Mouse (Mus musculus) E14TG2a.4 (cell line): ENCODE data around the gene Zfp334.

ENCODE experiments used
- H3K27me3 ChIP-seq: 2 replicates; pipeline ENCODE4 v1.6.1; 2014; ENCODE audit warnings: low read length, control low read depth; ENCODE audit not compliant: insufficient read depth
- H3K36me3 ChIP-seq: 2 replicates; pipeline ENCODE4 v1.6.1; 2014; ENCODE audit warnings: low read length, control low read depth; ENCODE audit not compliant: insufficient read depth
- H3K4me1 ChIP-seq: replicated peaks from 2 replicates; pipeline ENCODE4 v1.6.1; 2014; ENCODE audit warnings: low read depth, low read length, control low read depth
- H3K4me3 ChIP-seq: replicated peaks from 2 replicates; pipeline ENCODE4 v1.5.1; 2014; ENCODE audit warnings: mild to moderate bottlenecking, low read length
- H3K9me3 ChIP-seq: 2 replicates; pipeline ENCODE4 v1.6.1; 2014; ENCODE audit warnings: low read length, control low read depth
- CTCF ChIP-seq: conservative IDR thresholded peaks from 2 replicates; pipeline ENCODE4 v1.5.1; 2014; ENCODE audit warnings: low read length
- NANOG ChIP-seq: IDR thresholded peaks from 2 replicates; pipeline ENCODE4 v1.6.1; 2014; ENCODE audit warnings: borderline replicate concordance, low read length, mixed read lengths
- POU5F1 ChIP-seq: IDR thresholded peaks from 2 replicates; pipeline ENCODE4 v1.6.1; 2014; ENCODE audit warnings: low read length, borderline replicate concordance

Gene Zfp334

DNA sequence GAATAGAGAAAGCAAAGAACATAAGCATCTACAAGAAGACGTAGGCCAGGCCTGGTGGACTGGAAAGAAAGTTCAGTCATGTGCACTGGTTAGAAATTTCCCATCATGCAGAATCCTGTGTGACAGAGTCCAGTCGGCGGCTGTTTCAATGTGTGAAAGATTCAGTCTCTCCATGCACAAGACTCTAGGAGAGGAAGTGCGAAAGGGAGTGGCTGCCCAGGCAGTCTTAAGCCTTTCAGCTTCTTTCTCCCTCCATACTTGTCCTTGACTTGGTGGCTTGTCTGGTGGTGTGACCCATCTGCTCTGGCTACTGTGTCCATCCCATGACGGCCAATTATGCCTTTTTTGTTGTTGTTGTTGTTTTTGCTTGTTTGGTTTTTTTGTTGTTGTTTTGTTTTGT is 41.9 kb downstream of the Zfp334 start:
- Histone ChIP-seq H3K9me3 (no peaks in the 10 kb centered on the region), H3K4me3 (no peak overlapping the region), H3K4me1 (0 out of 2 replicates have a peak, but pooled peaks cover 6% of the 10 kb centered on the region), H3K36me3 (no peaks in the 10 kb centered on the region), H3K27me3 (peaks cover 19% of the 10 kb centered on the region)
- TF ChIP-seq NANOG (no peak), CTCF (no peak), POU5F1 (no peak)

DNA sequence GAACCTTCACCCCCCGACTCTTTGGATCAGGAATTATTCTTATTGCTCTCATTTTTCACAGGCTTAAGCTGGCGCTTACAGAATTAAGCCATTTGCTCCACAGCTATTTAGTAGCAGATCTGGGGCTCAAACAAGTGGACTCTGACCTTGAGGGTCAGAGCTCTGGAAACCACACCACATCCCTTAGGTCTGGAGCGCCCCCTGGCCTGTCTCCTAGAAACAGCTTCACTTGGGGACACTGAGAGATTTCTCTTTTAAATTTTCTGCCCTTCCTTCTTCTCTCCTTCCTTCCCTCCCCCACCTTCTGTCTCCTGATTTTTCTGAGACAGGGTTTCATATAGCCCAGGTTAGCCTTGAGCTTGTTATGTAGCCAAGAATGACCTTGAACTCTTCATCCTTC is 50.9 kb downstream of the Zfp334 start:
- H3K27me3 ChIP-seq = peaks cover 10% of the 10 kb centered on the region; the same call in 1 of the 2 replicates
- TF ChIP-seq CTCF = peak; percentile 53
- TF ChIP-seq POU5F1 = no peak
- no peaks in the 10 kb centered on the region for H3K36me3 ChIP-seq
- no peaks in the 10 kb centered on the region for H3K9me3 ChIP-seq
- no peak overlapping the region for H3K4me3 ChIP-seq
- H3K4me1 ChIP-seq = peaks cover 7% of the 10 kb centered on the region

DNA sequence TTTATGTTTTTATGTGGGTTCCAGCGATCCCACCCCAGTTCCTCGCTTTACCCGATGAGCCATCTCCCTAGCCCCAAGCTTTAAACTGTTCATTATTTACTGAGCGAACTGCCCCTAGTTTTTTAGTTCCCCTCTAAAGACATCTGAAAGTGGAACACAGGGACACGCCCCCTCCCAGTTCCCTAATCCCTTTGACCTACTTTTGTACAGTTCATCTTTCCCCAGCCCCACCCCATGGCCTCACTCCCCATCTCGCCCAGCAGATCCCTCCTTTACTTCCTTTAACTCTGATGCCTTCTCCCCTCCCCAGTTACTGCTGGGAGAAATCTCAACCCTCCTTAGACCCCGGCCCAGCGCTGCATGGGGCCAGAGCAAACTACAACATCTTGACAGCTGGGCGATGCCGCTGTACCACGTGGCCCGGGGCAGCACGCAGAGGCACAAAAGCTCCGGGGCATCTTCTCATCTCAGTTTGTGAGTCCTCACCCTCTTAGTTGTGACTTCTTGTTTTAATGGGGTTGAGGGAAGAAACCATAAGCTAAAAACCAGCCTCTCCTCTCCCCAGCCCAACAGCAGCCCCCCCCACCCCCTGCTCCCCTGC is 55.3 kb downstream of the Zfp334 start:
- H3K4me1 ChIP-seq = peaks cover 7% of the 10 kb centered on the region
- H3K4me3 ChIP-seq = no peak overlapping the region
- peaks cover 13% of the 10 kb centered on the region for H3K27me3 ChIP-seq
- no peak for TF ChIP-seq NANOG
- TF ChIP-seq CTCF = no peak
- TF ChIP-seq POU5F1 = no peak
- no peaks in the 10 kb centered on the region for H3K36me3 ChIP-seq
- no peaks in the 10 kb centered on the region for H3K9me3 ChIP-seq

DNA sequence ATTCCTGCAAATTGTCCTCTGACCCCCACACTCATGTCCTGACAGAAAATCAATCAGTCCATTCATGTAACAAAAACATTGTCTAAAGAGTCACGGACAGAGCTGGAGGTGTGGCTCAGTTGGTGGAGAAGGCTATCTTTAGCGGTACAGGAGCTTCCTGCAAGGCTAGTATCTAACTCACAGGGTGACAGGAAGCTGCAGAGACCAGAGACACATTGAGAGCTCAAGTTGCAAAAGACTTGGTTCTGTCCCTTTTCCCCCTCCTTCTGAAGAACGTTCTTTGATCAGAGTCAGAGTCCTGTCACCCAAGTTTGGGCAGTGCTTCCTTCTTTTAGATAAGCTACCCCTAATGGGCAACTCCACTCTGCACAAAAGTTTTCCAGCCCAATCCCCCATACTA is 58.4 kb downstream of the Zfp334 start:
- no peak for TF ChIP-seq NANOG
- TF ChIP-seq CTCF = no peak
- no peak for TF ChIP-seq POU5F1
- Histone ChIP-seq H3K27me3 (peaks cover 13% of the 10 kb centered on the region), H3K9me3 (no peaks in the 10 kb centered on the region), H3K4me1 (peaks cover 25% of the 10 kb centered on the region), H3K36me3 (no peaks in the 10 kb centered on the region), H3K4me3 (no peak overlapping the region)

DNA sequence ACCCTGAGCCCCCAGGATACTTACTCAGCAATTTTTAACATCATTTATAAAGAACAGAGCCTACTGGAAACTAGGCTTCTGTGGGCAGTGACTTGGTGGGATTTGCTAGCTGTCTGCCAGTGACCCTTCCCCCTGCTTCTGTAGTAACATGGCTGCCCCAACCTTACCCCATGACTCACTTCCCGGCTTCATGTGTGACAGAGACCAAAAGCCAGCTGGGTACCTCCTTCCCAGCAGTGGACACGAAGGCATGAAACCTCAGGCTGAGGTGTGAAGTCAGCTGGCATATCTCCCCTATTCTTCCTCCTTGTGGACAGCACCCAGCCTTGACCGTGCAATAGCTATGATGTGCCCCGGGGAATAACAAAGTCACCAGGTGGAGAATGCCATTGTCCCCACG is 59.3 kb downstream of the Zfp334 start:
- Histone ChIP-seq H3K36me3 (peaks cover 2% of the 10 kb centered on the region; the same call in 1 of the 2 replicates), H3K27me3 (peaks cover 13% of the 10 kb centered on the region), H3K9me3 (no peaks in the 10 kb centered on the region), H3K4me1 (peaks cover 34% of the 10 kb centered on the region), H3K4me3 (no peak overlapping the region)
- TF ChIP-seq CTCF = no peak
- no peak for TF ChIP-seq POU5F1
- TF ChIP-seq NANOG = no peak

DNA sequence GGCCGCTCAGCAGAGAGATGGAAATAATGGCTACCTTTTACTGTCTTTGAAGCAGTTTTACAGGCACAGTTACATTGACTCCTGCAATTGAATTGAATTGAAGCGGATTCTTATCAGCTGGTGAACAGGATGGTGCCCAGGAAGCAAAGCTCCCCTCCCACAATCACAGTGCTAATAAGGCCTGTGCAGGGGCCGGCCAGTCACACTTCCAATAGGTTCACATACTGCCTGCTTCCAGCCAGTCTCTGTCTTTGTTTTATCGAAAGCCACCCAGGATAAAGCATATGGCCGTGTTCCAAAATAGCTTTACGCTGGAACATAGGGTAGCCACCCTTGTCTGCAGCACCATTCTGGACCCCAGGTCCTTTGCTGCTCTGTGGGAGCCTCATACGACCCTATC is 60.7 kb downstream of the Zfp334 start:
- Histone ChIP-seq H3K4me3 (peak overlapping the region; percentile 91), H3K4me1 (peaks cover 42% of the 10 kb centered on the region), H3K27me3 (peaks cover 13% of the 10 kb centered on the region)

DNA sequence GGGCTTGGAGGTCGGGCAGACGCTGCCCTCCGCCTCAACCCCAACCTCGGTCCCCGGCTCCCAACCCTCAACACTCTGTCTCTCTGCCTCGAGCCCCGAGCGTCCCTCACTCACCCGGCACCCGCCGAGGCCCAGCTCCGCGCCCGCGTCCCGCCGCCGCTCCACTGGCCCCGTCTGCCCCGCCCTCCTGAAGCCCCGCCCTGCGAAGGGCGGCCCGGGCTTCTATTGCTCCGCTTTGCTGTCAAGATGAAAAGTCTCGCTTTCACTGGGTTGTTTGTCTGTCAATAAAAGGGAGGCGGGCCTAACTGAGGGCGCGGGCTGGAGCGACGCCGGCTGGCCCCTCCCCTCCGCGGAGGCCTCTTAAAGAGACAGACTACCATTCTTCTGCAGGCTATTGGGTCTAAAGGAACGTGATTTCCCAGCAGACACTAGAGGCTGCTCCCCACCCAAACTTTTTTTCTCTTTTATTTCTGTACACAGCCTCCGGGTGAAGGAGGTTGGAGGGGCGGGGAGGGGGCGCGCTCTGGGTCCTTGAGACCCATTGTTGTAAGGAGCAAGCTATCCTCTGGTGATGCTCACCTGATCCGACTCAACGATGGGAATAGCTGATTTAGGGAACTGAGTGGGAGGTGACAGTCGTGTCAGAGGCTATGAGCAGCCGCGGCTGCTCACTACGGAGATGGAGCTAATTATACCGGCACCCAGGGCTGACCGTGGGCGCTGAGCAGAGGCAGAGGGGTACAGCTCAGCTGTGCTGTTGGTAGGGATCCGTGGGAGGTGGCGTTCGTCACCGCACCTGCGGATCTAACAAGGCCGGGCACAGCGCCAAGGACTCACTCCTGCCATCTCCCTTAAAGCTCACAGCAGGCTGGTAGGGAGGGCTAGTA is 61.5 kb downstream of the Zfp334 start, which contains the start of gene Elmo2:
Elmo2 (minus strand) TSS at position 176 of the 887 bp plus-strand sequence.
- peak within 1 kb of the TSS; percentile 91 for H3K4me3 ChIP-seq
- peaks cover 10% of the 10 kb centered on the region for H3K36me3 ChIP-seq
- peaks cover 13% of the 10 kb centered on the region for H3K27me3 ChIP-seq
- H3K4me1 ChIP-seq = peaks cover 49% of the 10 kb centered on the region
- H3K9me3 ChIP-seq = no peaks in the 10 kb centered on the region
- TF ChIP-seq NANOG (no peak), CTCF (no peak), POU5F1 (no peak)

More for the DNA sequence above, 60.7 kb downstream of the Zfp334 start:
- TF ChIP-seq NANOG (no peak), CTCF (no peak), POU5F1 (no peak)
- Histone ChIP-seq H3K9me3 (no peaks in the 10 kb centered on the region), H3K36me3 (peaks cover 8% of the 10 kb centered on the region; the same call in 1 of the 2 replicates)

DNA sequence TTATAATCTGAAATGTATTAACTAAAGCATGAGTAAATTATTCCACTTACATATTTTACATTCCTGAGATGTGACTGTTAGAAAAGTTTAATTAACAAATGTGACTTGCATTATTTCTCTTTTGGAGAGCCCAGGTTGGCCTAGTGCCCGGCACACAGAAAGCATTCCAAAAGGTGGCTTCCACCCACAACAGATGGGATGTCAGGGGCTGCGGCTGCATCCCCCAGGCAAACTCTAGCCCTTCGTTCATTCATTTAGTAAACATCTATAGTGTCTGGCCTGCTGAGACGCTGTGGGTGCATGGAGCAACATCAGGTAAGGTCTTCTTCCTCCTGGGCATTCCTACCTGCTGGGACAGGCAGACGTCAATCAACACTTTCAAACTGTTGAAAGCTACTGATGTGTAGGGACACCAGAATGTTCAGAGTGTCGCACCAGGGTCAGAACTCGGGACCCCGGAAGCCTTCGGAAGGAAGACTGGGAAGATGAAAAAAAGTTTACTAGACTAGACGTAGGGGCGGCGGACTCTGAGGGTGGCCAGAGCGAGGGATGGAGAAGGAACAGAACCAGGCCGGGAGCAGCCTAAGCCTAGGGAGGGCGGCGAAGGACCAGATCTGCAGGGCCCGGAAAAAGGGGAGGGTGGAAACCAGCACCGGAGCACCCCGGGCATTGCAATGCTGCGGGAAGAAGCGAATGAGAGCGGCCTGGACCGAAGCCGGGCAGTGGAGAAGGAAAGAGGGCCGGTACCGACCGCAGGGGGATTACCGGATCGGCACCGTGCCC is 62.3 kb downstream of the Zfp334 start:
- Histone ChIP-seq H3K27me3 (peaks cover 13% of the 10 kb centered on the region), H3K9me3 (no peaks in the 10 kb centered on the region), H3K4me3 (peak overlapping the region; percentile 91), H3K4me1 (peaks cover 57% of the 10 kb centered on the region), H3K36me3 (peaks cover 15% of the 10 kb centered on the region)
- TF ChIP-seq POU5F1 = no peak
- TF ChIP-seq NANOG = no peak
- TF ChIP-seq CTCF = no peak
